15 mouse cellular contexts compared by ENCODE assay signal in genomic region chr6:50718631-50719030, GRCm38 (mm10).
"Had no signal": no experiment of that assay in that cellular context is flagged by ENCODE, and none has a peak within 500 bp of the region (broad histone marks: within the 10 kb centered on the region; RNA-seq: fewer than 3 reads in every experiment).

No protein-coding gene starts in this region.

- H3K4me3 ChIP-seq: layer of hippocampus, adult 2 months; limb, embryonic 15.5 days; midbrain, embryonic 12.5 days; midbrain, embryonic 15.5 days had no signal

- ATAC-seq: liver, postnatal 0 days; lung, postnatal 0 days; midbrain, embryonic 15.5 days had no signal

- H3K9ac ChIP-seq: limb, embryonic 15.5 days; liver, embryonic 14.5 days; liver, postnatal 0 days; lung, embryonic 14.5 days; midbrain, embryonic 12.5 days; midbrain, embryonic 15.5 days had no signal

- H3K4me2 ChIP-seq: limb, embryonic 15.5 days; liver, embryonic 11.5 days; lung, embryonic 14.5 days; midbrain, embryonic 12.5 days; midbrain, embryonic 15.5 days had no signal

- DNase-seq: kidney, postnatal 25 days; layer of hippocampus, adult 9-11 months; liver, postnatal 0 days; lung, embryonic 14.5 days; thymus, adult 18-20 months; thymus, postnatal 36 days had no signal

- H3K36me3 ChIP-seq: limb, embryonic 15.5 days; midbrain, embryonic 12.5 days; midbrain, embryonic 15.5 days had no signal

- H3K27ac ChIP-seq: kidney, postnatal 0 days; layer of hippocampus, adult 2 months; limb, embryonic 15.5 days; liver, embryonic 14.5 days; macrophage; midbrain, embryonic 12.5 days; midbrain, embryonic 15.5 days had no signal

- H3K27me3 ChIP-seq: midbrain, embryonic 12.5 days; midbrain, embryonic 15.5 days had no signal

- H3K9me3 ChIP-seq: limb, embryonic 15.5 days; midbrain, embryonic 12.5 days; midbrain, embryonic 15.5 days had no signal
